Mouse (Mus musculus): ENCODE measurements at regions not wholly inside any gene's neighbourhood (a gene's known extent, or its start where the extent isn't known, plus 50 kb on each side); places are given as distances from the start of the nearest gene placed in this dataset.

DNA sequence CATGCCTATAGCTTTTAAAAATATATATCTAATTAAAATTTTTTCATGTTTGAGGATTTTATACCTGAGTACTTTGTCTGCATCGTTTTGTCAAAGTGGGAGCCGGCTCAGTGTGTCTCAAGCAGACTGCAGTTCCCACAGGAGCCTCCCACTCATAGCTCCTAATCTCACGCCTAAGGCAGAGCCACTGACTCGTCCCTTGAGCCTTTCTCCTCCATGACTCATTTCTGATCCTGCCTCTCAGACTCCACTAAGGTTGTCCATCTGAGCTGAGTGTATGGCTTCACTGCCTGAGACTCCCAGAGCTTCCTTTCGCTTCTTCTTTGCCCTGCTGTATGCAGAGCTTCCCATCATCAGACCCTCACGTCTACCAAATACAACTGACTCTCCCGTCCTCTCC is 98.8 kb downstream of the Efnb2 start:
- Histone ChIP-seq H3K4me1 (replicated peaks; ENCODE audit: control insufficient read depth, insufficient read depth, low read length) (no peaks in the 10 kb centered on the region), H3K4me2 (ENCODE audit: low read depth, low read length) (no peak overlapping the region), H3K27ac (ENCODE audit: low read length) (no peak overlapping the region), H3K9ac (ENCODE audit: low read length) (no peak overlapping the region), H3K9me3 (ENCODE audit: control insufficient read depth, low read length) (no peaks in the 10 kb centered on the region), H3K27me3 (ENCODE audit: control insufficient read depth, insufficient read depth, low read depth, low read length) (no peaks in the 10 kb centered on the region), H3K4me3 (ENCODE audit: low read length) (no peak overlapping the region), H3K36me3 (ENCODE audit: control insufficient read depth, insufficient read depth, low read length) (no peaks in the 10 kb centered on the region)
- no peak for ATAC-seq (ENCODE audit: low read depth)
- 76% methylated on average over 7 of the region's 7 CpGs for WGBS

DNA sequence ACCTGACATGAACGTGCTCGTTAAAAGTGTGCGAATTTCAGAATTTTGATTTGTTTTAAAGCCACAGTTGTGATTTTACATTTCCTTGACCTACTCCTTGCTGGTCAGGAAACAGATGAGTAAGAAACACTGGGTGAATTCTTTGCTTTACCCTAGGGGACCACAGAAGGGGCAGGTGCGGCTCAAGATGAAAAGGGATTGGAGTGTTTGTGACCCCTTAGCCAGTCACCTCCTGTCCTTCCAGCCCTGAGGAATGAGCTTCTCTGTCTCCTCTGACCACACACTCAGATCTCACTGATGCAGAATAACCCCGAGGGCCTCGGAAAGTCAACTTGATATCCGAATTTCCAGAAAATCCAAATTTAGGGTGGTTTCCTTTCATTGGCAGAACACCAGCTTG is 103.0 kb downstream of the Efnb2 start:
- ATAC-seq (ENCODE audit: low read depth) = no peak
- no peaks in the 10 kb centered on the region for H3K27me3 ChIP-seq (ENCODE audit: control insufficient read depth, insufficient read depth, low read depth, low read length)
- H3K4me2 ChIP-seq (ENCODE audit: low read depth, low read length) = no peak overlapping the region
- H3K4me1 ChIP-seq (replicated peaks; ENCODE audit: control insufficient read depth, insufficient read depth, low read length) = no peaks in the 10 kb centered on the region
- 73% methylated on average over 7 of the region's 7 CpGs for WGBS
- no peak overlapping the region for H3K4me3 ChIP-seq (ENCODE audit: low read length)
- H3K9me3 ChIP-seq (ENCODE audit: control insufficient read depth, low read length) = no peaks in the 10 kb centered on the region
- H3K9ac ChIP-seq (ENCODE audit: low read length) = no peak overlapping the region
- no peaks in the 10 kb centered on the region for H3K36me3 ChIP-seq (ENCODE audit: control insufficient read depth, insufficient read depth, low read length)
- no peak overlapping the region for H3K27ac ChIP-seq (ENCODE audit: low read length)

DNA sequence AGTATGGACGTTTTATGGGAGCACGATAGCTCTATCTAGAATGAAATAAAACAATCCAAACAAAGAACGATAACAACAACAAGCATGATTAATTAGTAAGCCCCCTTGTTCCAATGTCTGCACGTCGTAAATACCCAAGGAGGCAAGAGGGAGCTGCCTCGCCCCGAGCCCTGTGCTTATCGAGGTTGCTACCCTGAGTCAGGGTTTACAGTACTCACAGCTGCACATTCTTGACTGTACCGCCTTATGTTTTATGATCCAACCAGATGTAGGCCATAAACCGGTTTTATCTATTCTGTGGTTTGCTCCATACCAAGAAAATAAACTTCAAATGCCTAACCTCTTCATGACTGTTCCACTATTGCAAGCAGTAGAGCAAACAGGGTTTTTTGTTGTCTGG is 104.9 kb downstream of the Efnb2 start:
- Histone ChIP-seq H3K4me3 (ENCODE audit: low read length) (no peak overlapping the region), H3K9me3 (ENCODE audit: control insufficient read depth, low read length) (no peaks in the 10 kb centered on the region), H3K9ac (ENCODE audit: low read length) (no peak overlapping the region), H3K4me2 (ENCODE audit: low read depth, low read length) (no peak overlapping the region), H3K27ac (ENCODE audit: low read length) (no peak overlapping the region), H3K4me1 (replicated peaks; ENCODE audit: control insufficient read depth, insufficient read depth, low read length) (no peaks in the 10 kb centered on the region), H3K27me3 (ENCODE audit: control insufficient read depth, insufficient read depth, low read depth, low read length) (no peaks in the 10 kb centered on the region), H3K36me3 (ENCODE audit: control insufficient read depth, insufficient read depth, low read length) (no peaks in the 10 kb centered on the region)
- WGBS = 60% methylated on average over 10 of the region's 10 CpGs
- no peak for ATAC-seq (ENCODE audit: low read depth)

DNA sequence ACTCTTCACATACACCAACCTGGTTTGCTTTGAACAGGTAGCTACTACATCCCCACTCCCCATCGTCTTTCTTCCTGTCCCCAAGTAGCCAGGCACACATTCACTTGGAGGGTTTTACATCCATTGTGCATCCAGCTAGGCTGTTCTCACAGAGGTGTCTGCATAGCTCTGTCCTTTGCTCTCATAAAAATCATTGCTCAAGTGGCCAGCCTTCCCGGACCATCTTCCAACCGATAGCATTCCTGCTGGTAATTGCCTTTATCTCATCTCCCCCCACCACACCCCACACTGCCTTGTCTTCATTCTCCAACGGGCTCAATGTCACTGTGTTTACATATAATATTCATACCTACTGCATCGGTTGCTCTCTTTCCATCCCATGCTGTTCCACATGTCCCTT is 106.4 kb downstream of the Efnb2 start:
- 76% methylated on average over 5 of the region's 5 CpGs for WGBS
- no peak for ATAC-seq (ENCODE audit: low read depth)

DNA sequence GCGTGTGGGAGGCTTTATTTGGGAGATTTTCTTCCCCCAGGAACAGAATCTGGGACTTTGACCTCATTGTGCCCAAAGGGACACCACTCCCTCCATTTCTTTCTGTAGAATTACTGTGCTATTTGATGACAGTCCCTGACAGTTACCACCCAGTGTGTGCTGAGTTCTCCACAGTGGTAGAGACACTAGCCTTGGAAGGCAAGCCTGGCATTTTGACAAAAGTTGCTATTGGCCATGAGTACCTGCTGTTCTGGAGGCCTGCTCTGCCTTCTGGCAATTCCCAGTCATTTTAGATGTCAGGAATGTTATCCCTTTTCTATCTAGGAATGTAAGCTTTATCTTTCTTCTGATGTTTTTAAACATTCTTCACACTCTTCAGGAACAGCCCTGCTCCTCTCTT is 108.3 kb downstream of the Efnb2 start:
- H3K27me3 ChIP-seq (ENCODE audit: control insufficient read depth, insufficient read depth, low read depth, low read length) = no peaks in the 10 kb centered on the region
- H3K4me2 ChIP-seq (ENCODE audit: low read depth, low read length) = no peak overlapping the region
- H3K9me3 ChIP-seq (ENCODE audit: control insufficient read depth, low read length) = no peaks in the 10 kb centered on the region
- H3K4me3 ChIP-seq (ENCODE audit: low read length) = no peak overlapping the region
- no peak overlapping the region for H3K9ac ChIP-seq (ENCODE audit: low read length)
- no peak overlapping the region for H3K27ac ChIP-seq (ENCODE audit: low read length)
- no peaks in the 10 kb centered on the region for H3K36me3 ChIP-seq (ENCODE audit: control insufficient read depth, insufficient read depth, low read length)
- ATAC-seq (ENCODE audit: low read depth) = no peak
- 71% methylated on average over 1 of the region's 1 CpGs for WGBS
- no peaks in the 10 kb centered on the region for H3K4me1 ChIP-seq (replicated peaks; ENCODE audit: control insufficient read depth, insufficient read depth, low read length)

More for the DNA sequence above, 106.4 kb downstream of the Efnb2 start:
- Histone ChIP-seq H3K36me3 (ENCODE audit: control insufficient read depth, insufficient read depth, low read length) (no peaks in the 10 kb centered on the region), H3K27ac (ENCODE audit: low read length) (no peak overlapping the region), H3K27me3 (ENCODE audit: control insufficient read depth, insufficient read depth, low read depth, low read length) (no peaks in the 10 kb centered on the region), H3K9ac (ENCODE audit: low read length) (no peak overlapping the region), H3K9me3 (ENCODE audit: control insufficient read depth, low read length) (no peaks in the 10 kb centered on the region), H3K4me1 (replicated peaks; ENCODE audit: control insufficient read depth, insufficient read depth, low read length) (no peaks in the 10 kb centered on the region), H3K4me3 (ENCODE audit: low read length) (no peak overlapping the region), H3K4me2 (ENCODE audit: low read depth, low read length) (no peak overlapping the region)

DNA sequence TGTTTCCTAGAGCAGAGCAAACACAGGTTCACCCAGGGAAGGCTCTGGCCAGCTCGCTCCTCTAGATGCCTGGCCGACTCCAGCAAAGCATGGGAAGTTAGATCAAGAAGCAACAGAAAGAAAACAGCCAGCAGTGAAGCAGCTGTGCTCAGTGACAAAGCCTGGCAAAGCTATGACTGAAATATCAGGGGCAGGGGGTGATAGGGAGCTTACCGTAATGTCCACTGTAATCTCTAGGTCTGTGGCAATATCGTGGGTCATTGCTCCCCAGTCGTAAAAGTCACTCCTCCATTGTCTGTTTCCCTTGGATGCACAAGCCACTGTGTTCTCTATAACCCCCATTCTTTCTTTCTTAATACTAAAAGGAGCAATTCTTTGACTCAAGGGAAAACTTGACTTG is 124.4 kb downstream of the Efnb2 start:
- H3K36me3 ChIP-seq (ENCODE audit: control insufficient read depth, insufficient read depth, low read length) = no peaks in the 10 kb centered on the region
- 79% methylated on average over 5 of the region's 5 CpGs for WGBS

DNA sequence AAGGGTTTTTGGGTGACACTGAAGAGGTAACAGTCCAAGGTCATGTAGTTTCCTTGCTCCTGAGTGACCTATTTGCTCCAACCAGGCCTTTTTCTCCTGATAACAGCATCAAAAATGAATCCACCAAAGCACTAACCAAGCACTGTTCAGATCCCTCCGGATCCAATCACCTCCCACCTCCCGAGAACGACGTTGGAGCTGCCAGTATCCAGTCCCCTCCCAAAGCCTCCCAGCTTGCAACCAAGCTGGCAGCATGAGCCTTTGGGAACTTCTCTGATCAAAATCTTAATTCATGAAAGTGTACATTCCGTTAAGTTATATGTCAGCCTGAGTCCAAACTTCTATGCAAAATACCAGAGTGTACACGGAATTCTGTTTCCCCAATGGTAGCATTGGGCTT is 126.3 kb downstream of the Efnb2 start:
- no peak overlapping the region for H3K9ac ChIP-seq (ENCODE audit: low read length)
- H3K36me3 ChIP-seq (ENCODE audit: control insufficient read depth, insufficient read depth, low read length) = no peaks in the 10 kb centered on the region
- no peak overlapping the region for H3K4me3 ChIP-seq (ENCODE audit: low read length)
- WGBS = 39% methylated on average over 6 of the region's 6 CpGs
- H3K27me3 ChIP-seq (ENCODE audit: control insufficient read depth, insufficient read depth, low read depth, low read length) = no peaks in the 10 kb centered on the region
- no peak overlapping the region for H3K4me2 ChIP-seq (ENCODE audit: low read depth, low read length)
- H3K4me1 ChIP-seq (replicated peaks; ENCODE audit: control insufficient read depth, insufficient read depth, low read length) = no peaks in the 10 kb centered on the region
- H3K27ac ChIP-seq (ENCODE audit: low read length) = no peak overlapping the region
- no peak for ATAC-seq (ENCODE audit: low read depth)
- H3K9me3 ChIP-seq (ENCODE audit: control insufficient read depth, low read length) = no peaks in the 10 kb centered on the region

More for the DNA sequence above, 124.4 kb downstream of the Efnb2 start:
- Histone ChIP-seq H3K27me3 (ENCODE audit: control insufficient read depth, insufficient read depth, low read depth, low read length) (no peaks in the 10 kb centered on the region), H3K4me2 (ENCODE audit: low read depth, low read length) (no peak overlapping the region), H3K4me3 (ENCODE audit: low read length) (no peak overlapping the region), H3K27ac (ENCODE audit: low read length) (no peak overlapping the region), H3K9me3 (ENCODE audit: control insufficient read depth, low read length) (no peaks in the 10 kb centered on the region), H3K9ac (ENCODE audit: low read length) (no peak overlapping the region), H3K4me1 (replicated peaks; ENCODE audit: control insufficient read depth, insufficient read depth, low read length) (no peaks in the 10 kb centered on the region)
- no peak for ATAC-seq (ENCODE audit: low read depth)

DNA sequence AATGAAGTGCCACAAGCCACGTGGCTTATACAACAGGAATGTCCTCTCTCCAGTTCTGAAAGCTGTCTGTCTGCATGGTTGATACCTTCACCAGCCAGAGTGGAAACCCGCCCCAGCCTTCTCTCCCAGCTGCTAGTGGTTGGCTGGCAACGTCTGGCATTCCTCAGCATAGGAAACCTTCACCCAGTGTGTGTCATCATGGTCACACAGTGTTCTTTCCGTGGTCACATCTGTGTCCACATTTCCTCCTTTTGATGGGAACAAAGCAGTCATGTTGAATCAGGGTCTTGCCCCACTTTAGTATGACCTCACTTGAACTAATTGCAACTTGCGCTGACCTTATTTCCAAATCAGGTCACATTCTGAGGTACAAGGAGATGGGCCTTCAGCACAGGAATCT is 128.1 kb downstream of the Efnb2 start:
- no peak overlapping the region for H3K27ac ChIP-seq (ENCODE audit: low read length)
- no peaks in the 10 kb centered on the region for H3K36me3 ChIP-seq (ENCODE audit: control insufficient read depth, insufficient read depth, low read length)
- WGBS = 73% methylated on average over 5 of the region's 5 CpGs
- no peaks in the 10 kb centered on the region for H3K4me1 ChIP-seq (replicated peaks; ENCODE audit: control insufficient read depth, insufficient read depth, low read length)
- no peak for ATAC-seq (ENCODE audit: low read depth)
- no peak overlapping the region for H3K4me3 ChIP-seq (ENCODE audit: low read length)
- no peaks in the 10 kb centered on the region for H3K27me3 ChIP-seq (ENCODE audit: control insufficient read depth, insufficient read depth, low read depth, low read length)
- no peak overlapping the region for H3K4me2 ChIP-seq (ENCODE audit: low read depth, low read length)
- H3K9ac ChIP-seq (ENCODE audit: low read length) = no peak overlapping the region
- H3K9me3 ChIP-seq (ENCODE audit: control insufficient read depth, low read length) = no peaks in the 10 kb centered on the region

DNA sequence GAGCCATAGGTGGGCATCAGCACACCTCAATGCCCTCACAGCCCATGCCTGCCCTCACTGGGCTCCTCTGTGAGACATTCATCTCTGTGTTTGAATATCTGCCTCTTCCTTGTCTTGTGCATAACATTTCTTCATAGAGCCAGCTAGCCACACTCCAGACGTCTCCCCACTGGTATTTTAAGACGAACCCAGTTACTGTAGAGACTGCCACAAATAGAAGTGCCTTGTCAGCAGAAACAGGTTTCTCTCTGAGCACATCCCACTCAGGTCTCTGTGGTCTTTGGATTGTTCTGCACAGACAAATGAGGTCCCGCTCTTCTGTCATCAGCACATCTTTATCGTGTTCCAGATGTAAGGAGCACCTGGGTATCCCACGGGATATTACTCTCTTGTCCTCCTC is 130.5 kb downstream of the Efnb2 start:
- H3K4me3 ChIP-seq (ENCODE audit: low read length) = no peak overlapping the region
- H3K9me3 ChIP-seq (ENCODE audit: control insufficient read depth, low read length) = no peaks in the 10 kb centered on the region
- H3K27me3 ChIP-seq (ENCODE audit: control insufficient read depth, insufficient read depth, low read depth, low read length) = no peaks in the 10 kb centered on the region
- no peaks in the 10 kb centered on the region for H3K36me3 ChIP-seq (ENCODE audit: control insufficient read depth, insufficient read depth, low read length)
- 56% methylated on average over 5 of the region's 5 CpGs for WGBS
- no peak for ATAC-seq (ENCODE audit: low read depth)
- no peak overlapping the region for H3K27ac ChIP-seq (ENCODE audit: low read length)
- no peak overlapping the region for H3K9ac ChIP-seq (ENCODE audit: low read length)
- no peak overlapping the region for H3K4me2 ChIP-seq (ENCODE audit: low read depth, low read length)
- no peaks in the 10 kb centered on the region for H3K4me1 ChIP-seq (replicated peaks; ENCODE audit: control insufficient read depth, insufficient read depth, low read length)

DNA sequence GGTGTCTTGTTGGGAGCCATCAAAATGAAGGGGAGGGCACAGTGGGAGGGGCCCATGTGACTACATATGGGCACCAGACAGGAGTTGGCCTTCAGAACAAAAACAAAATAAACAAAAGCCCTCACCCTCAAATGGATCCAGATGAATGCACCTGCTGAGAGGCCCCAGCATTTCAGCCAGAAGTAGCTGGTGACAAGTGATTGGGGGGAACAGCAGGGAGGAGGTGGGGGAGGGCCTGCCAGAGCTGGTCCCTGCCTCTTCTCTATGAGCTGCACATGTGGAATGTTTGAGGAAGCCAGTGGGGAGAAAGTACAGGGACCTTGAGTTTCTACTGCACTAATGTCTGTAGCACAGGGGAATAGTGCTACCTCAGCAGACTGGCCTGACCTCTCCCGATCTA is 139.5 kb downstream of the Efnb2 start:
- H3K4me2 ChIP-seq (ENCODE audit: low read depth, low read length) = no peak overlapping the region
- H3K9me3 ChIP-seq (ENCODE audit: control insufficient read depth, low read length) = 0 out of 2 replicates have a peak, but pooled peaks cover 4% of the 10 kb centered on the region
- no peak overlapping the region for H3K4me3 ChIP-seq (ENCODE audit: low read length)
- no peaks in the 10 kb centered on the region for H3K36me3 ChIP-seq (ENCODE audit: control insufficient read depth, insufficient read depth, low read length)
- no peak overlapping the region for H3K9ac ChIP-seq (ENCODE audit: low read length)
- H3K27ac ChIP-seq (ENCODE audit: low read length) = no peak overlapping the region
- WGBS = 70% methylated on average over 1 of the region's 1 CpGs
- H3K27me3 ChIP-seq (ENCODE audit: control insufficient read depth, insufficient read depth, low read depth, low read length) = no peaks in the 10 kb centered on the region
- ATAC-seq (ENCODE audit: low read depth) = peak; percentile 51
- H3K4me1 ChIP-seq (replicated peaks; ENCODE audit: control insufficient read depth, insufficient read depth, low read length) = no peaks in the 10 kb centered on the region
